Mouse (Mus musculus): Measurements from ENCODE around the gene Cdc42se2.

Gene Cdc42se2

DNA sequence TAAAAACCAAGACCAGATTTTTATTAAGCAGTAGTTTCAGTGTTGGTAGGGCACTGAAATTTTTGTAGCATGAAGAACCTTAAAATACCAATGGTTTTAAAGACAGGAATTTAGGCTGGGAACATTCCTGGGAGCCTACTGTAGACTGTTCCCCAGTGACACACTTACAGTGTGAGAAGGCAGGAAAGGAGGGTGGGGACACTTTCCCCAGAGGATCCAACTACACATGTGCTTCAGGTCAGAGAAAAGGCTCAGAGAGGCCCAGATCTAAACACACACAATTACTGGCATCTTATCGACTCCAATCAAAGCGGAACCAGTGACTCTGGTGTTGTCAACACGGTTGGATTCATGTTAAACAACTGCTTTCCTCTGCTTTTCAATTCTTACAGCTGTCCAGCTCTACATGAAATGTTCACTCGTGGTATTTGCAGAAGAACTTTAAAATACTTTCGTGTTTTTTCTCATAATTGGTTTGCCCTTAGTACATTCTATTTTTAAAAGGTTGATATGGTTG, 32.3 kb downstream of the Cdc42se2 start:
- no peak for DNase-seq (ENCODE audit: low spot score in 2 of 2)

GRCm38 (mm10) chr11:54754301-54755147, 33.0 kb downstream of the Cdc42se2 start:
- DNase-seq (ENCODE audit: low spot score in 2 of 2) = no peak

- no peak for DNase-seq (ENCODE audit: low spot score in 2 of 2)
These were observed 36.0 kb downstream of the Cdc42se2 start for GRCm38 (mm10) chr11:54751502-54751901.

DNA sequence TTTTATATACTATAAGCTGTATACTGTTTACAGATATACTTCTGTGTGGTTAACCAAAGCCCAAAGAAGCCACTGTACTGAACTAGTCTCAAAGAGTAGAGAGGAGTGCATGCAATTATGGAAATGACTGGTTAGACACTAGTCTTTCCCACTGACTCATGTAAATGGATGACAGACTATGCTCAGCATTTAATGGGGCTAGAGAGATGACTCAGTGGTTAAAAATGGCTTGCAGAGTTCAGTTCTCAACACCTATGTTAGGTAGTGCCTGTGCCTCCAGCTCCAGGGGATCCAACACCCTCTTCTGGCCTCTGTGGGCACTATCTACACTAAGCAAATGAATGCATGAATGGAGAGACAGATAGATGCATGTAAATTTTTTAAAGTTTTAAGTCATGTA, 38.6 kb downstream of the Cdc42se2 start:
- DNase-seq (ENCODE audit: low spot score in 2 of 2) = no peak

GRCm38 (mm10) chr11:54744231-54744630, 43.2 kb downstream of the Cdc42se2 start:
- no peak for DNase-seq (ENCODE audit: low spot score in 2 of 2)

DNA sequence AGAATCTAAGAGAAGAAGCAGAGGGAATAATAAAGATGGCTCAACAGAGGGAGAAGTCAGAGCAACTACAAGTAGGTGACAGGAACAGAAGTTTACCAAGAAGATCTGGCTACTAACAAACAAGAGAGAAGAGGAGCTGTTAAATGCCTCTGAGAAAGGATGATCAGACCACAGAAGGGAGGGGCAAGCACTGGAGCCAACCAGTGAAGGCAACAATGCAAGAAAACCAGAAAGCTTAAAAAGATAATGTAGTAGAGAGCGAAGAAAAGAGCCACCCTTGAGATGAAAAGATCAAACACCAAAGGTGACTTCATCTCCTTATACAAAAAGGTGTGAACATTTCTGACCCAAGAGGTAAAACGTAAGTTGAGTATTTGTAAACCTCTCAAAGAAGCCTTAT, 46.1 kb downstream of the Cdc42se2 start:
- no peak for DNase-seq (ENCODE audit: low spot score in 2 of 2)

DNA sequence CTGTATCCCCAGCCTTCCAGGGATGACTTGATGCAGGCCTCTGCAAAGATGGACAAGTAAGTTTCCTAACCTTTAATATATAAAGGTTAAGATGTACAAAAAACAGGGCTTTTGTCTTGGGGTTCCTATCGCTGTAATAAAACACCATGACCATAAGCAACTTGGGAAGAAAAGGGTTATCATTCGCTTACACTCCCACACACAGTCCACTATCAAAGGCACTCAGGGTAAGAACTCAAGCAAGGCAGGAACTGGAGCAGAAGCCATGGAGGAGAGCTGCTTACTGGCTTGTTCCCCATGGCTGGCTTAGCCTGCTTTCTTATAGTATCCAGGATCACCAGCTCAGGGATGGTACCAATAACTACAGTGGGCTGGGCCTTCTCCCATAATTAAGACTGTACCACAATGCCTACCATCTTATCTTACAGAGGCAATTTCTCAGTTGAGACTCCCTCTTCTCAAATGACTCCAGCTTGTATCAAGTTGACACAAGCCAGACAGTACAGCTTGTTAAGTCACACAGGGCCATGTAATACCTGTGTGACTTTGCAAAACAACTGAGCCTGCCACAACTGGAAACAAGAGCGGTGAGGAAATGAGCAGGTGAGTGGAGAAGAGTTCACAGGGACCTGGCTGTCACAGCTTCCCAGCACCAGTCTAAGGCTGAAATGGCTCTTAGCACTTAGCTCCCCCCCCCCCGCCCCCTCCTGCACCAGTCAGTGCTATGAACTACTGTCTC, 48.3 kb downstream of the Cdc42se2 start:
- DNase-seq (ENCODE audit: low spot score in 2 of 2) = no peak

DNA sequence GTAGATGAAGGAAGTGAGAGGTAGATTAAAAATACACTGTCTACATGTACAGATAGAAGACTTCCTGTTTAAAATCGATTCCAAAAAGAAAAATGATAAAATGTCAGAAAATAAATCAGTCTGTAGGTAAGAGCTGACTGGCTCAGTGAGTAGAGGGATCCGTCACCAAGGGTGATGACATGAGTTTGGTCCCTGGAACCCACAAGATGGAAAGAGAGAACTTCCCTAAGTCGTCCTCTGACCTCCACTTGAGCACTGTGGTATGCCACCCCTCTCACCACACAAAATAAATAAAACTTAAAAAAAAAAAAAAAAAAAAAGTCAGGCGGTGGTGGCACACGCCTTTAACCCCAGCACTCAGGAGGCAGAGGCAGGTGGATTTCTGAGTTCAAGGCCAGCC, 50.6 kb downstream of the Cdc42se2 start:
- no peak for DNase-seq (ENCODE audit: low spot score in 2 of 2)

DNA sequence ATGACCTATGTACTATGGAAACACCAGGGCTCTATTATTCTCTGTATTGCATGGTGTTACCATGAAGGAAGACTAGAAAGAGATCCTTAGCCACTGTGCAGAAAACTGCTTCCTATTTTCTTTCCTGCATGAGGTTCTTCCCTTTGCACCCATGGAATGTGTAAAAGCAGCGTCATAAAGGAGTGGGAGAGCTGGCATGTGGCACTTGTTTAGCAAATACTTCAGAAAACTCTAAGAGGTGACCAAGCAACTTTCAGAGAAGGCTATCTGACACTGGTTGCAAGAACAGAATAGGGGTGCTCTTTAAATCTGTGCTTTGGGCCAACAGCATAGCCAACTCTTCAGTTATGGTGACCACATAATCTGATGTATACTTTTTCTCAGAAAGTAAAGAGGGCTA, 52.4 kb downstream of the Cdc42se2 start:
- no peak for DNase-seq (ENCODE audit: low spot score in 2 of 2)

GRCm38 (mm10) chr11:54733546-54733945, 53.9 kb downstream of the Cdc42se2 start:
- peak; percentile 65 to 73 for DNase-seq (ENCODE audit: low spot score in 2 of 2)

GRCm38 (mm10) chr11:54731367-54731766, 56.1 kb downstream of the Cdc42se2 start:
- DNase-seq (ENCODE audit: low spot score in 2 of 2) = no peak

DNA sequence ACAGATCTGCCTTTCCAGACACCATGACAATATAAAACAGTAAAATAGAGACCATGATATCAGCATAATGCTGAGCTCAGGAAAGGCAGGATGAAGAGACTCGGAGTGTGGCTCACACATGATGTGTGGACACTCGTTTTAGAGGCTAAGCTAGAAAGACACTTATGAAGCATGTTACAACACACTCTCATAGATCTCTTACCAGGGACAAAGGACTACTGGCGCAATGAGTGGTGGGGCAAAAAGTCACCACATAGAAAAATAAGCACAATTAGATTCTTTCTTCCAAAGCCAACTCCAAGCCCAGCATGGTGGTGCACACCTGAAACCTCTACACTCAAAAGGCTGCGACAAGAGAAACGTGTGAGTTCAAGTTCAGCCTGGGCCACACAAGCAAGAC, 56.5 kb downstream of the Cdc42se2 start:
- no peak for DNase-seq (ENCODE audit: low spot score in 2 of 2)

DNA sequence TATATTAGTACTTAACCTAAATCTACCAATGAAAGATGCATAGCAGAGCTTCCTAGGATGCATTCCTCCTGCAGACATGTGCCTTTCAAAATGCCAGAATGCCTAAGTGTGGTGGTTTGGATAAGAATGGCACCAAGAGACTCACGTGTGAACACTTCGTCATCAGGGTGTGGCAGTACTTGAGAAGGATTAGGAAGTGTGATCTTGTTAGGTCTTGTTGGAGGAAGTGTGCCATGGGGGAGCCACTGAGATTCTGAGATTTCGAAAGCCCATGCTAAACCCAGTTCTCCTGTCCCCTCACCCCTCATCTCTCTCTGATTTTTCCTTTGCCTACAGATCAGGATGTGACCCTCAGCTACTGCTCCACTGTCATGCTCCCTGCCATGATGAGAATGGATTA, 58.2 kb downstream of the Cdc42se2 start:
- no peak for DNase-seq (ENCODE audit: low spot score in 2 of 2)

DNA sequence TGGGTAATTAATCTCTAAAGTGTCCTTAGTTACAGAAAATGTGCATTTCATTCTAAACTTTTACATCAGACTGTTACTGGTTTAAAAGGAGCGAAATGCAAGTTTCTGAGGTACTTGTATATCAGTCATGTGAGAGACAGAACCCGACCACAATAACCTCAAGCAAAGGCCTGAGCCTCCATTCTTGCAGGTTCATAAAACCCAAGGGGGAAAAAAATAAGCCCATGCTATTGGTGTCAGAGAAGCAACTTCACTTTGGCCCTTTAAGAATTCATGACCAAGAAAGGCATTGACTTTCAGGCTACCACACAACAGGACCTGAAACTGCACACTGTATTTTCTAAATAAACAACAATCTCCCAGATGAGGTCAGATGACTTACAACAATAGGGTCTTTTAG, 59.1 kb downstream of the Cdc42se2 start:
- DNase-seq (ENCODE audit: low spot score in 2 of 2) = peak; percentile 51 to 60

DNA sequence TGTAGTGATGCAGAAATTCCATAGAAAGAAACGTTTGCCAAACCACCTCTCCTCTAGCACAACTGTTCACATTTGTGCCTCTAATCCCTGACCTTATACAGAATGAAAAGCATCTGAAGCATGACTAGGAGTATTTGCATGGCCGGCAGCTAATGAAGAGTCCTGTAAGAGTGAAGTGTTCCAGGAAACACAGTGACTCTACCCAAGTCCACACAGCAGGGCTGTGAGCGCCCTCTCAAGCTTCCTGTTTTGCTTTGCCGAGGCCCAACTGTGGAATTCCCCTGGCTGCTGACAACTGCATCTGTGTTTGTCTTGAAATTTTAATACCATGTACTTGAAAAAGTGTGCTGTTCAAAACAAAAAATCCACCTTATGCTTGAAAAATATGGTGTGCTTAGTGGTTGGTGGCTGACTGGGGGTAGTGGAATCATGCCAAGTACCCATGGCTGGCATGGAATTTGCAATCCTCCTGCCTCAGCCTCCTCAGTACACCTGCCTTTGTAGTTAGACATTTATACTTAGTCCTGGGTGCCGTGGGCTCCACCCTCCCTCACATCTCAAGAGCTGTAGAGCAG, 60.1 kb downstream of the Cdc42se2 start:
- peak; percentile 87 for DNase-seq (ENCODE audit: low spot score in 2 of 2)

DNA sequence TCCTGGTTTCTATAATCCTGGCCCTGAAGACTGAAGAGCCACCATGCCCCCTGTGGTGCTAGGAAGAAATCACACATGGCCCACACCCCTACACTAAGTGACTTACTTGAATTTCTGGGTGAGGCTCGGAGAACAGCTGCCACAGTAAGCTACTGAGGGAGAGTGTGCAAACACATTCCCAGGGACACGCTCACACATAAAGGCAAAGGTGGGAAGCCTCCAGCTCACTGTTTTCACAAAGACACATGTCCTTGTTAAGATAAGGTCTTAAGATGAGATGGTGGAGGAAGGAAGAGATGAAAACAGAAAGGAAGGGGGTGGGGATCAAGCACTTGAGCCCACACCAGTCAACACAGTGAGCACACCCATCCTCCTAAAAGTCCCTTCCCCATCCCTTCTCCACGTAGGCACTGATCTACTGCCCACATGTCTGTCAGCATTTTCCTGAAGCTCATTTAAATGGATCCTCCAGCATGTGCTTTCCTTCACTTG, 60.9 kb downstream of the Cdc42se2 start:
- DNase-seq (ENCODE audit: low spot score in 2 of 2) = no peak

- DNase-seq (ENCODE audit: low spot score in 2 of 2) = no peak
These were observed 63.0 kb downstream of the Cdc42se2 start for GRCm38 (mm10) chr11:54724353-54725034.

GRCm38 (mm10) chr11:54722057-54722456, 65.4 kb downstream of the Cdc42se2 start:
- no peak for DNase-seq (ENCODE audit: low spot score in 2 of 2)

- DNase-seq (ENCODE audit: low spot score in 2 of 2) = no peak
These were observed 68.9 kb downstream of the Cdc42se2 start for GRCm38 (mm10) chr11:54718601-54719000.

DNA sequence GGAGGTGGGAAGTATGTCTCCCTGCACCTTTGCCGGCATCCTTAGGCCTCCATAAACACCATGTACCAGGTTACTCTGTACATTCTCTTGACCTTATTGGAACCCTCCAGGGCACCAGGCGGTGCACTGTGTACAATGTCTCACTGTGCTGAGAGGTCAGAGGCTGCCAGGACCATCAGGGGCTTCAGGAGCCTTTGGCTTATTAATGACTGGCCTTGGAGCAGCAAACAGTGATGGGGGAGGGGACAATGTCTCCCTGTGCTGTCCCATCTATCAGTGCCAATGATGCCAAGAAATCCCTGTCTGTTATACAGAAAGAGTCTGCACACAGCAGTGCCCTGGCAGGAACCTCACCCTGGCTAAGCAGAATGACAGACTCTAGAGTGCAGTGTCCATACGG, 69.6 kb downstream of the Cdc42se2 start:
- DNase-seq (ENCODE audit: low spot score in 2 of 2) = no peak

DNA sequence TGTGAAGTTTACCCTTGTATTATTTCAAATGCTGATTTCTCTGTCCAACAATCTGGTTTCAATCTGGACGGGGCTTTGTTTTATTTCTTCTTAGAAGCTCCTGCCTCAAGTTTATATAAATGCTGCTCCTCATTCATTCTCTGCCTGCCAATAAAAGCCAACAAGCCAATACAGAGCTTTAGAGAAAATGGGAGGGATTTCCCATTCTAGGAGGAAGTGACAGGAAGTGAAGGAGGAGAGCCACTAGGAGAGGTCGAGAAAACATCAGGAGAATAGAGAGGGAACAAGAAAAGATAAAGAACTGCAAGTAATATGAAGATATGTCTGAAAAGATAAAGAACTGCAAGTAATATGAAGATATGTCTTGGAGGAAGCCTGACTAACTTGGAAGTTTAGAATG, 74.6 kb downstream of the Cdc42se2 start:
- no peak for DNase-seq (ENCODE audit: low spot score in 2 of 2)

Measured in spleen, postnatal 36 days (tissue).